Mouse (Mus musculus): ENCODE results near the gene Dixdc1. TPM values are rescaled to one million over a fixed set of nuclear protein-coding genes. Genes with fewer than 3 reads are reported as not detected.

Dixdc1 gene
- polyA plus RNA-seq, 1 experiment from 2014 or later = 18.5 TPM

- Histone ChIP-seq H3K9me3 (ENCODE audit: control insufficient read depth, low read length) (no peaks in the 10 kb centered on the region), H3K36me3 (ENCODE audit: control insufficient read depth, insufficient read depth, low read length) (no peaks in the 10 kb centered on the region), H3K27ac (ENCODE audit: low read depth, low read length) (peak overlapping the region; percentile 60), H3K4me1 (ENCODE audit: control insufficient read depth, insufficient read depth, low read length) (peaks cover 27% of the 10 kb centered on the region), H3K9ac (ENCODE audit: low read length) (peak overlapping the region; percentile 47; the same call in 1 of the 2 replicates), H3K27me3 (ENCODE audit: control insufficient read depth, insufficient read depth, low read length) (no peaks in the 10 kb centered on the region; the same call in 1 of the 2 replicates), H3K4me2 (peak overlapping the region; percentile 92), H3K4me3 (ENCODE audit: low read depth, low read length) (peak overlapping the region; percentile 22)
- peak; percentile 73 for ATAC-seq (ENCODE audit: low FRiP score)
- DNase-seq (ENCODE audit: low spot score, missing footprints) = peak; percentile 92
- WGBS = 24% methylated on average over 12 of the region's 12 CpGs
Measured at GRCm38 (mm10) chr9:50696851-50697705, 42.2 kb downstream of the Dixdc1 start.

DNA sequence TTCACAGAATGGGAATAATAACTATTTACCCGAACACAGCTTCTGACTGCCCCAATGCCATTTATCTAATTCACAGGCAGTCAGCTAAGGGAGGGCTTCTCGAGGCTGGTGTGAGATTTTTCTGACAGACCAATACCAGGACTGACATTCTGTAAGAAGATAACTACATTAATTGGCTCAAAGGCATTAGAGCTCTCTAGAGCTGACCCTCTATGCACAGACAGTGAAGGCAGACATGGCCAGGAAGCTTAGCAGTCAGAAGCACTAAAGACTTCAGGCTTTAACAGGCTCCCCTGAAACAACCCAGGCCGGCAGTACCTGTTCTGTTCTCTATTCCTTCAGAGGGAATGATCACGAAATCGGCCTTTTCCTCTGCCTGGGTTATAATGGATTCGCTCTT lies 44.2 kb downstream of the Dixdc1 start:
- H3K9me3 ChIP-seq (ENCODE audit: control insufficient read depth, low read length) = no peaks in the 10 kb centered on the region
- peaks cover 27% of the 10 kb centered on the region for H3K4me1 ChIP-seq (ENCODE audit: control insufficient read depth, insufficient read depth, low read length)
- H3K9ac ChIP-seq (ENCODE audit: low read length) = no peak overlapping the region
- H3K4me2 ChIP-seq = no peak overlapping the region
- 85% methylated on average over 6 of the region's 6 CpGs for WGBS
- no peaks in the 10 kb centered on the region for H3K36me3 ChIP-seq (ENCODE audit: control insufficient read depth, insufficient read depth, low read length)
- H3K27me3 ChIP-seq (ENCODE audit: control insufficient read depth, insufficient read depth, low read length) = no peaks in the 10 kb centered on the region; the same call in 1 of the 2 replicates
- DNase-seq (ENCODE audit: low spot score, missing footprints) (no peak), ATAC-seq (ENCODE audit: low FRiP score) (no peak)
- no peak overlapping the region for H3K27ac ChIP-seq (ENCODE audit: low read depth, low read length)
- H3K4me3 ChIP-seq (ENCODE audit: low read depth, low read length) = no peak overlapping the region

DNA sequence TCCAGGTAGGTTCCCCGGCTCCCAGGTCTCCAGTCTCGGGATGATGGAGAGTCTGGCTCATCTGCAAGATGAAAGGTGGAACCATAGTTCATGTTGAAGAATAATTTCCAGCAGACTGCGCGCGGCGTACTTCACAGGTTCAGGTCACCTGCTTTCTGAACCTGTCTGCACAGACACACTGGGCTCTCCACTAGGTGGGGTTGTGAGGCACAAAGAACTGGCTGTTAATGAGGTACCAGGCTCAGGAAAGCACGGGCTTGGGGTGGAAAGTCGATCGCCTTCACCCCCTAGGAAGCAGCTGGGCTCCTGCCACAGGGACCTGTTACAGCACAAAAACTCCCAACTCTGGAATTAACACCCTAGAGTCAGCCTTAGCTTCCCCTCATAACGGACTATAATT lies 45.7 kb downstream of the Dixdc1 start:
- Histone ChIP-seq H3K4me3 (ENCODE audit: low read depth, low read length) (no peak overlapping the region), H3K4me2 (no peak overlapping the region), H3K27me3 (ENCODE audit: control insufficient read depth, insufficient read depth, low read length) (no peaks in the 10 kb centered on the region), H3K9me3 (ENCODE audit: control insufficient read depth, low read length) (no peaks in the 10 kb centered on the region), H3K27ac (ENCODE audit: low read depth, low read length) (no peak overlapping the region), H3K4me1 (ENCODE audit: control insufficient read depth, insufficient read depth, low read length) (peaks cover 27% of the 10 kb centered on the region), H3K36me3 (ENCODE audit: control insufficient read depth, insufficient read depth, low read length) (no peaks in the 10 kb centered on the region), H3K9ac (ENCODE audit: low read length) (no peak overlapping the region)
- WGBS = 19% methylated on average over 10 of the region's 10 CpGs
- peak; percentile 89 for DNase-seq (ENCODE audit: low spot score, missing footprints)
- no peak for ATAC-seq (ENCODE audit: low FRiP score)

GRCm38 (mm10) chr9:50692626-50693580 lies 46.4 kb downstream of the Dixdc1 start:
- no peak overlapping the region for H3K4me3 ChIP-seq (ENCODE audit: low read depth, low read length)
- ATAC-seq (ENCODE audit: low FRiP score) (peak; percentile 62), DNase-seq (ENCODE audit: low spot score, missing footprints) (peak; percentile 87)
- H3K4me2 ChIP-seq = peak overlapping the region; percentile 28; the same call in 1 of the 2 replicates
- 19% methylated on average over 13 of the region's 13 CpGs for WGBS
- H3K36me3 ChIP-seq (ENCODE audit: control insufficient read depth, insufficient read depth, low read length) = no peaks in the 10 kb centered on the region
- peaks cover 21% of the 10 kb centered on the region for H3K4me1 ChIP-seq (ENCODE audit: control insufficient read depth, insufficient read depth, low read length)
- H3K27me3 ChIP-seq (ENCODE audit: control insufficient read depth, insufficient read depth, low read length) = no peaks in the 10 kb centered on the region
- no peak overlapping the region for H3K27ac ChIP-seq (ENCODE audit: low read depth, low read length)
- H3K9ac ChIP-seq (ENCODE audit: low read length) = no peak overlapping the region
- H3K9me3 ChIP-seq (ENCODE audit: control insufficient read depth, low read length) = no peaks in the 10 kb centered on the region

DNA sequence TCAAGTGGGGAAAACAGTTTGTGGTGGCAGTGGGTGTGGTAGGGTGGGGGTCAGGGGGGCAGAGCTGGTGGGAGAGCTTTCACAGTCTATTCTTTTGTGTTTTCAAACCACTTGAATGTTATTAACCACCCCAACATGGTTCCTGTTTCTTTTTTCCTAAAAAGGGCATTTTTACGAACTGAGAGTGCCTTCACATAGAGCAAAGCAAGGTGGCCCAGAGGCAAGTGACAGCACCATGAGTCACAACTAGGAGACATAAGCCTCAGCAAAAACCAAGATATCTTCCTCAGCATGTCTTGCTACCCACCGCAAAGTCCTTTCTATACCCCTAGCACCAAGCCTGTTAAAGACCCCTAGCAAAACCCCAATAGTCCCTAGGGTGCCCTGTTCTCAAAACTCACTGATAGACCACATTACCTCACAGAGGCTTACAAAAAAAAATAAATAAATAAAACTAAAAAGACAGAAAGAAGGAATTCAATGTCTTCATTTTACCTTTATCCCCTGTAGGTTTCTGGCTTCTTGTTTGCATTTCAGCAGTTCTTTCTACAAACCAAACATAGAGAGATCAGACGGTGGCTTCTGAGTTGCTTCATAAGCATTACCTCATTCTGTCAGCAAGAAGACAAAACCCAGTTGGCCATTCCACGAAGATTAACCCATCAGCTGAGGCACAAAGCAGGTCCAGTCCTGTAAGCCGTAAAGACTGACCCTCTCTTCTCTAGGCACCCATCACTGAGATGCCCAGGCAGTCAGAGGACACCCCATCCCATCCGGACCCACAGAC lies 52.3 kb downstream of the Dixdc1 start:
- no peaks in the 10 kb centered on the region for H3K36me3 ChIP-seq (ENCODE audit: control insufficient read depth, insufficient read depth, low read length)
- ATAC-seq (ENCODE audit: low FRiP score) = no peak
- no peaks in the 10 kb centered on the region for H3K9me3 ChIP-seq (ENCODE audit: control insufficient read depth, low read length)
- 74% methylated on average over 6 of the region's 6 CpGs for WGBS
- DNase-seq (ENCODE audit: low spot score, missing footprints) = peak; percentile 14
- H3K9ac ChIP-seq (ENCODE audit: low read length) = no peak overlapping the region
- H3K27ac ChIP-seq (ENCODE audit: low read depth, low read length) = no peak overlapping the region
- no peaks in the 10 kb centered on the region for H3K4me1 ChIP-seq (ENCODE audit: control insufficient read depth, insufficient read depth, low read length)
- no peak overlapping the region for H3K4me2 ChIP-seq
- H3K27me3 ChIP-seq (ENCODE audit: control insufficient read depth, insufficient read depth, low read length) = no peaks in the 10 kb centered on the region
- no peak overlapping the region for H3K4me3 ChIP-seq (ENCODE audit: low read depth, low read length)

- Histone ChIP-seq H3K27me3 (ENCODE audit: control insufficient read depth, insufficient read depth, low read length) (no peaks in the 10 kb centered on the region), H3K4me1 (ENCODE audit: control insufficient read depth, insufficient read depth, low read length) (no peaks in the 10 kb centered on the region), H3K9ac (ENCODE audit: low read length) (no peak overlapping the region), H3K36me3 (ENCODE audit: control insufficient read depth, insufficient read depth, low read length) (no peaks in the 10 kb centered on the region), H3K4me3 (ENCODE audit: low read depth, low read length) (no peak overlapping the region), H3K4me2 (no peak overlapping the region), H3K9me3 (ENCODE audit: control insufficient read depth, low read length) (no peaks in the 10 kb centered on the region), H3K27ac (ENCODE audit: low read depth, low read length) (no peak overlapping the region)
- DNase-seq (ENCODE audit: low spot score, missing footprints) = no peak
- WGBS = 71% methylated on average over 7 of the region's 7 CpGs
- ATAC-seq (ENCODE audit: low FRiP score) = no peak
Measured at GRCm38 (mm10) chr9:50681727-50682126, 57.6 kb downstream of the Dixdc1 start.

DNA sequence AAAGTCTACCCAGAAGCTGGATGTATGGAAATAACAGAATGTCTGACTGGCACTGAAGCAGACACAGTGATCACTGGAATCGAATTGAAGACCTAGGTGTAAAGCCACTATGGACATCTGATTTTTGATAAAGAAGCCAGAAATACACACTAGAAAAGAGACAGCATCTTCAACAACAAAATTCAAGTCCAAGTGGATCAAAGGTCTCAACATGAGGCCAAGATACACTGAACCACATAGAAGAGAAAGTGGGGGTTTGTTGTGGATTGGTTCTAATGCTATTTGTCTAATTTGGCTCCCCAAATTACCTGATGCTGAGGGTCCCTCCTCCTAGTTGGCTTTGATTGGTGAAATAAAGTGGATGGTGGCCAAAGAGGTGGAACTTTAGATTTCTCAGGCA lies 59.9 kb downstream of the Dixdc1 start:
- ATAC-seq (ENCODE audit: low FRiP score) (no peak), DNase-seq (ENCODE audit: low spot score, missing footprints) (no peak)
- 81% methylated on average over 1 of the region's 1 CpGs for WGBS
- no peak overlapping the region for H3K9ac ChIP-seq (ENCODE audit: low read length)
- H3K4me1 ChIP-seq (ENCODE audit: control insufficient read depth, insufficient read depth, low read length) = no peaks in the 10 kb centered on the region
- H3K27me3 ChIP-seq (ENCODE audit: control insufficient read depth, insufficient read depth, low read length) = no peaks in the 10 kb centered on the region
- H3K36me3 ChIP-seq (ENCODE audit: control insufficient read depth, insufficient read depth, low read length) = no peaks in the 10 kb centered on the region
- no peaks in the 10 kb centered on the region for H3K9me3 ChIP-seq (ENCODE audit: control insufficient read depth, low read length)
- H3K4me2 ChIP-seq = no peak overlapping the region
- H3K27ac ChIP-seq (ENCODE audit: low read depth, low read length) = no peak overlapping the region
- no peak overlapping the region for H3K4me3 ChIP-seq (ENCODE audit: low read depth, low read length)

DNA sequence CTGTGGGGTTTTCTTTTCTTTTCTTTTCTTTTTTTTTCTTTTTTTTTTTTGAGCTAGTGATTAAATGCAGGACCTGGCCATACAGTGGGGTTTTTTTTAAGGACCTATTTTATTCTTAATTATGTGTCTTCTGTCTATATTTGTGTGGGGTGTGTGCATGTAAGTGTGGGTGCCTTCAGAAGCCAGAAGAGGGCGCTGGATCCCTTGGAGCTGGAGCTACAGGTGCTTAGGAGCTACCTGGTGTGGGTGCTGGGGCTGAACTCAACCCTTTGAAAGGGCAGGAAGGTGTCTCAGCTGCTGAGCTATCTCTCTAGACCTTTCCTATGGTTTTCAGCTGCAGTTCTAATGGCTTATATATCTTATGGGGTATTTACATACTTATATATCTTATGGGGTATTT lies 64.5 kb downstream of the Dixdc1 start:
- DNase-seq (ENCODE audit: low spot score, missing footprints) = no peak
- H3K4me3 ChIP-seq (ENCODE audit: low read depth, low read length) = no peak overlapping the region
- 30% methylated on average over 1 of the region's 1 CpGs for WGBS
- no peaks in the 10 kb centered on the region for H3K36me3 ChIP-seq (ENCODE audit: control insufficient read depth, insufficient read depth, low read length)
- H3K4me2 ChIP-seq = no peak overlapping the region
- H3K27ac ChIP-seq (ENCODE audit: low read depth, low read length) = no peak overlapping the region
- no peak for ATAC-seq (ENCODE audit: low FRiP score)
- H3K27me3 ChIP-seq (ENCODE audit: control insufficient read depth, insufficient read depth, low read length) = no peaks in the 10 kb centered on the region
- H3K9ac ChIP-seq (ENCODE audit: low read length) = no peak overlapping the region
- H3K9me3 ChIP-seq (ENCODE audit: control insufficient read depth, low read length) = no peaks in the 10 kb centered on the region
- no peaks in the 10 kb centered on the region for H3K4me1 ChIP-seq (ENCODE audit: control insufficient read depth, insufficient read depth, low read length)
